In genomic region chr6:145478821-145479271, GRCm38 (mm10) we compare ENCODE assay signal across 18 mouse cellular contexts.
DNase-seq lines count a peak whose midpoint lies in the region; ATAC-seq lines count a peak whose summit lies in the region.
"Had no signal": no experiment of that assay in that cellular context is flagged by ENCODE, and none has a peak within 500 bp of the region (broad histone marks: within the 10 kb centered on the region; RNA-seq: fewer than 3 reads in every experiment).

No protein-coding gene starts in this region.

- no peaks in the 10 kb centered on the region for H3K9me3 ChIP-seq in lung, embryonic 15.5 days
- H3K9me3 ChIP-seq in kidney, embryonic 15.5 days (replicated peaks), result no peaks in the 10 kb centered on the region
- H3K9me3 ChIP-seq in limb, embryonic 12.5 days, result no peaks in the 10 kb centered on the region
- H3K9me3 ChIP-seq in intestine, embryonic 15.5 days, result no peaks in the 10 kb centered on the region
- H3K9me3 ChIP-seq: embryonic facial prominence, embryonic 12.5 days; megakaryocyte, embryonic 14.5 days; midbrain, embryonic 15.5 days had no signal

- H3K27ac ChIP-seq in lung, embryonic 15.5 days, result 0 out of 2 replicates have a peak overlapping the region, but pooled peaks have one; percentile 5
- peak overlapping the region; percentile 77 for H3K27ac ChIP-seq in kidney, embryonic 15.5 days
- H3K27ac ChIP-seq in limb, embryonic 12.5 days, result peak overlapping the region; percentile 62; the same call in 1 of the 2 replicates
- no peak overlapping the region for H3K27ac ChIP-seq in intestine, embryonic 15.5 days
- H3K27ac ChIP-seq: hindbrain, embryonic 14.5 days; midbrain, embryonic 15.5 days had no signal

- no peaks in the 10 kb centered on the region for H3K27me3 ChIP-seq in lung, embryonic 15.5 days
- no peaks in the 10 kb centered on the region for H3K27me3 ChIP-seq in kidney, embryonic 15.5 days
- no peaks in the 10 kb centered on the region for H3K27me3 ChIP-seq in limb, embryonic 12.5 days
- H3K27me3 ChIP-seq in intestine, embryonic 15.5 days (replicated peaks), result no peaks in the 10 kb centered on the region
- H3K27me3 ChIP-seq: embryonic facial prominence, embryonic 12.5 days; midbrain, embryonic 15.5 days; Patski had no signal

- no peak overlapping the region for H3K4me2 ChIP-seq in lung, embryonic 15.5 days
- H3K4me2 ChIP-seq in kidney, embryonic 15.5 days, result no peak overlapping the region
- no peak overlapping the region for H3K4me2 ChIP-seq in limb, embryonic 12.5 days
- no peak overlapping the region for H3K4me2 ChIP-seq in intestine, embryonic 15.5 days (replicated peaks)
- H3K4me2 ChIP-seq: embryonic facial prominence, embryonic 12.5 days; hindbrain, embryonic 14.5 days; midbrain, embryonic 15.5 days had no signal

- ATAC-seq in lung, embryonic 15.5 days (ENCODE audit: borderline replicate concordance, extremely low read depth, low FRiP score, low TSS enrichment), result no peak
- peak; percentile 68 for ATAC-seq in kidney, embryonic 15.5 days (replicated peaks; ENCODE audit: low FRiP score)
- no peak for ATAC-seq in limb, embryonic 12.5 days (ENCODE audit: insufficient number of reproducible peaks, insufficient read depth, low FRiP score, low TSS enrichment, low read depth)
- no peak for ATAC-seq in intestine, embryonic 15.5 days
- ATAC-seq: intestine, postnatal 0 days; midbrain, embryonic 15.5 days; Patski had no signal

- peaks cover 37% of the 10 kb centered on the region for H3K4me1 ChIP-seq in lung, embryonic 15.5 days
- H3K4me1 ChIP-seq in kidney, embryonic 15.5 days, result peaks cover 49% of the 10 kb centered on the region
- peaks cover 24% of the 10 kb centered on the region for H3K4me1 ChIP-seq in limb, embryonic 12.5 days (replicated peaks)
- peaks cover 12% of the 10 kb centered on the region; the same call in 1 of the 2 replicates for H3K4me1 ChIP-seq in intestine, embryonic 15.5 days (replicated peaks)
- H3K4me1 ChIP-seq: megakaryocyte, embryonic 14.5 days had no signal

- H3K36me3 ChIP-seq in lung, embryonic 15.5 days, result no peaks in the 10 kb centered on the region
- H3K36me3 ChIP-seq in kidney, embryonic 15.5 days, result no peaks in the 10 kb centered on the region
- H3K36me3 ChIP-seq in limb, embryonic 12.5 days, result no peaks in the 10 kb centered on the region
- H3K36me3 ChIP-seq in intestine, embryonic 15.5 days, result no peaks in the 10 kb centered on the region
- H3K36me3 ChIP-seq: embryonic facial prominence, embryonic 12.5 days; midbrain, embryonic 15.5 days had no signal

- DNase-seq in lung, postnatal 10 days, result no peak
- DNase-seq in fat pad, adult 2 months (ENCODE audit: extremely low read depth, low read depth, low spot score), result peak; percentile 25
- DNase-seq in gastrocnemius, postnatal 4 days (ENCODE audit: low spot score in 2 of 2), result no peak
- DNase-seq: adrenal gland, postnatal 36 days; cerebellum, adult 2 months; gastrocnemius, postnatal 25 days; heart, postnatal 14 days; lung, adult 2 months had no signal

- no peak overlapping the region for H3K4me3 ChIP-seq in lung, embryonic 15.5 days
- H3K4me3 ChIP-seq in kidney, embryonic 15.5 days (replicated peaks), result no peak overlapping the region
- H3K4me3 ChIP-seq in limb, embryonic 12.5 days (replicated peaks), result no peak overlapping the region
- H3K4me3 ChIP-seq in intestine, embryonic 15.5 days (replicated peaks), result no peak overlapping the region
- H3K4me3 ChIP-seq: embryonic facial prominence, embryonic 12.5 days; megakaryocyte, embryonic 14.5 days; midbrain, embryonic 15.5 days had no signal

- 47% methylated on average over 4 of the region's 4 CpGs for WGBS in lung, embryonic 15.5 days
- WGBS in kidney, embryonic 15.5 days, result 76% methylated on average over 4 of the region's 4 CpGs
- WGBS in limb, embryonic 12.5 days, result 71% methylated on average over 4 of the region's 4 CpGs
- WGBS in intestine, embryonic 15.5 days, result 74% methylated on average over 4 of the region's 4 CpGs

- no peak overlapping the region for H3K9ac ChIP-seq in lung, embryonic 15.5 days
- no peak overlapping the region for H3K9ac ChIP-seq in kidney, embryonic 15.5 days
- no peak overlapping the region for H3K9ac ChIP-seq in limb, embryonic 12.5 days (replicated peaks)
- H3K9ac ChIP-seq in intestine, embryonic 15.5 days, result no peak overlapping the region
- H3K9ac ChIP-seq: embryonic facial prominence, embryonic 12.5 days; hindbrain, embryonic 14.5 days; midbrain, embryonic 15.5 days had no signal
